ENCODE assay signal across 9 mouse cellular contexts in the genomic region with DNA sequence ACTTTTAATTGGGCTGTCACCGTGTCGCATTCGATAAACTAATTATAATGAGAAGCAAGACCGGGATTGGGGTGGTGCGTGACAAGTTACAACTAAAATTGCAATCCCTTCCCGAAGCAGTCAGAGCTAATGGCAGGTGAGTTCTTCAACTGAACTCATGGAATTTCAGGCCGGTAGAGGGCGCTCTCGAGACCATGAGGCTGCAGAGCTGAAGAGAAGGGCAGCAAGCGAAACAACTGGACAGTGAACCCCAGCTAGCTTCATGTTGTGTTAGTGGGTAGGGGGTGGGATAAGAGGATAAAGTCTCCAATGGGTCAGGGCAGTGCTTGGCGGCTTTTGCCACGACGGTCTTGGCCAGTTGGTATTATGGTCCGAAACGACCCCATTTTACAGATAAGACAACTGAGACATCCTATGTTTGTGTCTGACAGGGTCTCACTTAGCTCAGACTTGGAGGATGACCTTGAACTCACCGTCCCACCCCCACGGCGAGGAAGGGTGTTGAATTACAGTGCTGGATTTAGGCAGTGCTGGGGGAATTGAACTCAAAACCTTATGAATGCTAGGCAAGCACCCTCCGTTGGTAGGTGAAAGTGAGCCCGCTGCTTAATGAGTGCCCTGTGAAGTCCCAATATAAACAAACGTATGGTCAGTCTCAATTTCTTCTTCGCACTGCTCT. TPM values are rescaled to one million over a fixed set of nuclear protein-coding genes. Genes with fewer than 3 reads are reported as not detected.
DNase-seq lines count a peak whose midpoint lies in the region; ATAC-seq and TF ChIP-seq lines count a peak whose summit lies in the region.
"Had no signal": no experiment of that assay in that cellular context is flagged by ENCODE, and none has a peak within 500 bp of the region (broad histone marks: within the 10 kb centered on the region; RNA-seq: fewer than 3 reads in every experiment).

No protein-coding gene starts in this region.

- no peaks in the 10 kb centered on the region for H3K9me3 ChIP-seq in ES-E14 (ENCODE audit: control insufficient read depth, insufficient read depth, low read depth, low read length)
- no peaks in the 10 kb centered on the region for H3K9me3 ChIP-seq in forebrain, embryonic 15.5 days
- no peaks in the 10 kb centered on the region for H3K9me3 ChIP-seq in liver, postnatal 0 days (ENCODE audit: low read length)
- no peaks in the 10 kb centered on the region for H3K9me3 ChIP-seq in neural tube, embryonic 14.5 days (ENCODE audit: control insufficient read depth, low read length)

- in situ Hi-C loops in ES-E14 (cut with MboI; ENCODE audit: low sequenced_read_pairs in 2 of 2, unreplicated experiment in 2 of 2): no loop called here

- no peaks in the 10 kb centered on the region for H3K27me3 ChIP-seq in forebrain, embryonic 15.5 days
- peaks cover 20% of the 10 kb centered on the region for H3K27me3 ChIP-seq in liver, postnatal 0 days (ENCODE audit: insufficient read depth, low read length)
- H3K27me3 ChIP-seq in neural tube, embryonic 14.5 days (ENCODE audit: control insufficient read depth, insufficient read depth, low read length): no peaks in the 10 kb centered on the region; the same call in 1 of the 2 replicates

- peak; percentile 74 for TF ChIP-seq CTCF in liver, postnatal 0 days (IDR thresholded peaks at IDR 0.05; ENCODE audit: low read depth)

- no peak for TF ChIP-seq EP300 in liver, postnatal 0 days (IDR thresholded peaks at IDR 0.05; ENCODE audit: low read depth)

- no peak overlapping the region for H3K27ac ChIP-seq in ES-E14 (ENCODE audit: insufficient read depth, low read depth, low read length, poor library complexity, severe bottlenecking)
- peak overlapping the region; percentile 89 for H3K27ac ChIP-seq in forebrain, embryonic 15.5 days (replicated peaks)
- H3K27ac ChIP-seq in liver, postnatal 0 days (ENCODE audit: low read depth): no peak overlapping the region
- H3K27ac ChIP-seq in neural tube, embryonic 14.5 days (ENCODE audit: low read depth, low read length): peak overlapping the region; percentile 89

- no peaks in the 10 kb centered on the region for H3K36me3 ChIP-seq in ES-E14 (ENCODE audit: control insufficient read depth, insufficient read depth, low read length, poor library complexity, severe bottlenecking)
- H3K36me3 ChIP-seq in forebrain, embryonic 15.5 days: no peaks in the 10 kb centered on the region
- H3K36me3 ChIP-seq in liver, postnatal 0 days (replicated peaks; ENCODE audit: insufficient read depth, low read length): no peaks in the 10 kb centered on the region
- H3K36me3 ChIP-seq in neural tube, embryonic 14.5 days (ENCODE audit: control insufficient read depth, insufficient read depth, low read length): no peaks in the 10 kb centered on the region

- WGBS in forebrain, embryonic 15.5 days: 7% methylated on average over 22 of the region's 22 CpGs
- WGBS in liver, postnatal 0 days (ENCODE audit: insufficient replicate concordance): 13% methylated on average over 22 of the region's 22 CpGs
- WGBS in neural tube, embryonic 14.5 days: 14% methylated on average over 22 of the region's 22 CpGs

- intact Hi-C loops in heart, postnatal 25 days (cut with DNase I): no loop called here

- peak; percentile 20 for ATAC-seq in forebrain, embryonic 15.5 days (replicated peaks)
- ATAC-seq in liver, postnatal 0 days: no peak
- peak; percentile 8; the same call in 1 of the 2 replicates for ATAC-seq in neural tube, embryonic 14.5 days (ENCODE audit: low read depth)

- peak overlapping the region; percentile 66 for H3K4me2 ChIP-seq in forebrain, embryonic 15.5 days (replicated peaks)
- peak overlapping the region; percentile 75 for H3K4me2 ChIP-seq in liver, postnatal 0 days (ENCODE audit: low read depth, low read length)
- H3K4me2 ChIP-seq in neural tube, embryonic 14.5 days (ENCODE audit: low read depth, low read length): peak overlapping the region; percentile 74

- H3K9ac ChIP-seq in ES-E14 (ENCODE audit: insufficient read depth, low read depth, low read length, poor library complexity, severe bottlenecking): no peak overlapping the region
- H3K9ac ChIP-seq in forebrain, embryonic 15.5 days (replicated peaks): peak overlapping the region; percentile 76
- 0 out of 2 replicates have a peak overlapping the region, but pooled peaks have one; percentile 16 for H3K9ac ChIP-seq in liver, postnatal 0 days (replicated peaks)
- peak overlapping the region; percentile 77 for H3K9ac ChIP-seq in neural tube, embryonic 14.5 days (replicated peaks; ENCODE audit: low read depth, low read length)

- peak overlapping the region; percentile 82 to 83 for H3K4me3 ChIP-seq in ES-E14 (ENCODE audit: insufficient read depth in 1 of 2, low read depth in 1 of 2, low read length in 2 of 2, poor library complexity in 1 of 2, severe bottlenecking in 1 of 2)
- peak overlapping the region; percentile 62 for H3K4me3 ChIP-seq in forebrain, embryonic 15.5 days
- H3K4me3 ChIP-seq in liver, postnatal 0 days (ENCODE audit: low read depth, low read length): peak overlapping the region; percentile 47
- H3K4me3 ChIP-seq in neural tube, embryonic 14.5 days (ENCODE audit: low read depth, low read length): peak overlapping the region; percentile 56

- peaks cover 0 to 5% of the 10 kb centered on the region in 2 experiments; a peak in 1 of 4 replicates for H3K4me1 ChIP-seq in ES-E14 (ENCODE audit: control insufficient read depth in 2 of 2, insufficient read depth in 2 of 2, low read length in 2 of 2, poor library complexity in 1 of 2)
- H3K4me1 ChIP-seq in forebrain, embryonic 15.5 days: peaks cover 15% of the 10 kb centered on the region
- H3K4me1 ChIP-seq in liver, postnatal 0 days (ENCODE audit: insufficient read depth): peaks cover 7% of the 10 kb centered on the region
- no peaks in the 10 kb centered on the region for H3K4me1 ChIP-seq in neural tube, embryonic 14.5 days (ENCODE audit: control insufficient read depth, insufficient read depth, low read length)

- peak; percentile 69 for DNase-seq in ES-E14 (ENCODE audit: low read depth, low spot score)
- peak; percentile 31 for DNase-seq in c-Kit-positive CD71-positive TER-119-positive erythroid progenitor cells, embryonic 14.5 days (ENCODE audit: low spot score)
- DNase-seq in heart, postnatal 25 days (ENCODE audit: low spot score): peak; percentile 18
- DNase-seq in layer of hippocampus, adult 18-20 months (ENCODE audit: low spot score in 2 of 2): peak; percentile 71 to 90
- peak; percentile 76 for DNase-seq in liver, postnatal 0 days
- peak; percentile 59 for DNase-seq in urinary bladder, adult 2 months (ENCODE audit: low spot score)

TF ChIP-seq in ES-E14, 5 proteins besides CTCF, POLR2A, EP300 and RAD21:
- TF ChIP-seq HCFC1 (IDR thresholded peaks at IDR 0.05; ENCODE audit: borderline replicate concordance, insufficient read depth, low read length) (no peak), ZC3H11A (IDR thresholded peaks at IDR 0.05; ENCODE audit: borderline replicate concordance, low read depth, low read length) (no peak; the same call in 1 of the 2 replicates), MAFK (IDR thresholded peaks at IDR 0.05; ENCODE audit: insufficient read depth, low read depth, low read length) (no peak), ZNF384 (IDR thresholded peaks at IDR 0.05; ENCODE audit: low read depth, low read length) (no peak), CHD2 (IDR thresholded peaks at IDR 0.05; ENCODE audit: low read depth, low read length) (no peak)

RNA-seq across cellular contexts. Expression of a gene that starts 1.3 kb away (rescaled TPM):
- total RNA-seq in ES-E14 (2012; rRNA removed): 0.79 and 0.85 TPM in 2 replicates
- 9.0 and 9.2 TPM in 2 replicates for polyA plus RNA-seq in forebrain, embryonic 15.5 days (2015; fragmentation: Nextera tagmentation; extraction: Ambion mirVana)
- total RNA-seq in heart, postnatal 25 days (2021): under 1 TPM in 1 of 2 experiments, not detected in 1; 0.62 TPM
- total RNA-seq in layer of hippocampus, adult 18-20 months (2021): 10 to 100 TPM; 11.7 to 12.4 TPM
- 0.05 TPM in 1 of 2 replicates, not detected in the other for polyA plus RNA-seq in liver, postnatal 0 days (2015; fragmentation: Nextera tagmentation; extraction: Ambion mirVana)
- 14.2 and 15.3 TPM in 2 replicates for polyA plus RNA-seq in neural tube, embryonic 14.5 days (2014; fragmentation: Nextera tagmentation; extraction: Ambion mirVana)
- polyA plus RNA-seq in urinary bladder, adult 2 months (2012; rRNA removed): 4.1 and 4.4 TPM in 2 replicates
- polyA plus RNA-seq: large intestine, adult 2 months had no signal

Comparison
In these comparisons a context has a peak if more than half of its experiments do, and no peak if none do; other contexts are left out.
1. DNase-seq: peak in every context shown above with its lines; median percentile 80 in layer of hippocampus, adult 18-20 months; 76 in liver, postnatal 0 days; 69 in ES-E14; 59 in urinary bladder, adult 2 months; 31 in c-Kit-positive CD71-positive TER-119-positive erythroid progenitor cells, embryonic 14.5 days; 18 in heart, postnatal 25 days.
2. H3K27ac ChIP-seq: peak in forebrain, embryonic 15.5 days (single experiment) and neural tube, embryonic 14.5 days (single experiment); none in ES-E14 (single experiment) and liver, postnatal 0 days (single experiment).
3. Peak in every context shown above with its lines, with median percentiles within 50 percentile points of each other: H3K4me3 ChIP-seq and H3K4me2 ChIP-seq.